ENCODE assay signal across 8 mouse cellular contexts in the genomic region with DNA sequence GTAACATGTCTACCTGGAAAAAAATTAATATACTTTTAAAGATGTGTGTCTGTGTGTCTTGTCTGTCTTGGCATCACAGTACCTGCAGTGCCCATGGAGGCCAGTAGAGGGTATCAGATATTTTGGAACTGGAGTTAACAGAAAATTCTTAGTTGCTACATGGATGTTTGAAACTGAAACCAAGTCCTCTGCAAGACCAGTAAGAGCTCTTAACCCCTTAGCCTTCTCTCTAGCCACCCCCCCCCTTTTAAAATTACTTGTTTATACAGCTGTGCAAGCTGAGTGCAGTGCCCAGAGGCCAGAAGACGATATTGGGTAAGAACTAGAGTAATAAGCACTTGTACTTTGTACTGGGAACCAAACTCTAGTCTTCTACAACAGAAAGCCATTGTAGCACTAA. TPM values are rescaled to one million over a fixed set of nuclear protein-coding genes. Genes with fewer than 3 reads are reported as not detected.
DNase-seq lines count a peak whose midpoint lies in the region; ATAC-seq lines count a peak whose summit lies in the region.

No protein-coding gene starts in this region.

- no peak overlapping the region for H3K9ac ChIP-seq in midbrain, embryonic 14.5 days (replicated peaks; ENCODE audit: low read length)
- H3K9ac ChIP-seq in midbrain, embryonic 16.5 days (ENCODE audit: low read depth, low read length): no peak overlapping the region
- no peak overlapping the region for H3K9ac ChIP-seq in embryonic facial prominence, embryonic 14.5 days (ENCODE audit: low read depth, low read length)
- H3K9ac ChIP-seq in liver, embryonic 11.5 days (ENCODE audit: low read depth, low read length): no peak overlapping the region

- H3K4me1 ChIP-seq in midbrain, embryonic 14.5 days (ENCODE audit: control insufficient read depth, insufficient read depth, low read length): peaks cover 12% of the 10 kb centered on the region
- H3K4me1 ChIP-seq in midbrain, embryonic 16.5 days (ENCODE audit: control insufficient read depth, insufficient read depth, low read length): peaks cover 12% of the 10 kb centered on the region
- peaks cover 16% of the 10 kb centered on the region for H3K4me1 ChIP-seq in embryonic facial prominence, embryonic 14.5 days (ENCODE audit: control insufficient read depth, insufficient read depth, low read length)
- H3K4me1 ChIP-seq in liver, embryonic 11.5 days (replicated peaks; ENCODE audit: control insufficient read depth, insufficient read depth, low read length): peaks cover 2% of the 10 kb centered on the region; the same call in 1 of the 2 replicates

- H3K9me3 ChIP-seq in midbrain, embryonic 14.5 days (ENCODE audit: control insufficient read depth, low read length): no peaks in the 10 kb centered on the region
- no peaks in the 10 kb centered on the region for H3K9me3 ChIP-seq in midbrain, embryonic 16.5 days (replicated peaks; ENCODE audit: control insufficient read depth, low read length, poor library complexity, severe bottlenecking)
- no peaks in the 10 kb centered on the region for H3K9me3 ChIP-seq in embryonic facial prominence, embryonic 14.5 days (ENCODE audit: control insufficient read depth, low read length)
- no peaks in the 10 kb centered on the region for H3K9me3 ChIP-seq in liver, embryonic 11.5 days (ENCODE audit: control insufficient read depth, low read length)

- peak; percentile 71 for DNase-seq in midbrain, embryonic 14.5 days
- peak; percentile 55 for DNase-seq in adrenal gland, adult 8-10 months
- peak; percentile 50 for DNase-seq in embryonic facial prominence, embryonic 14.5 days (ENCODE audit: low spot score)
- DNase-seq in induced T-regulatory cell, adult 2 months (ENCODE audit: low read depth): peak; percentile 90
- no peak for DNase-seq in liver, embryonic 11.5 days (ENCODE audit: low spot score)
- DNase-seq in thymus, postnatal 10 days (ENCODE audit: low spot score in 2 of 2): peak; percentile 50 to 68

- no peak overlapping the region for H3K4me3 ChIP-seq in midbrain, embryonic 14.5 days (replicated peaks; ENCODE audit: low read depth, low read length)
- no peak overlapping the region for H3K4me3 ChIP-seq in midbrain, embryonic 16.5 days (ENCODE audit: low read depth, low read length)
- H3K4me3 ChIP-seq in embryonic facial prominence, embryonic 14.5 days (ENCODE audit: low read depth, low read length): no peak overlapping the region
- no peak overlapping the region for H3K4me3 ChIP-seq in liver, embryonic 11.5 days (ENCODE audit: low read depth, low read length)

- no peak for ATAC-seq in midbrain, embryonic 14.5 days (ENCODE audit: low FRiP score, low TSS enrichment)
- no peak for ATAC-seq in midbrain, embryonic 16.5 days
- no peak for ATAC-seq in embryonic facial prominence, embryonic 14.5 days (ENCODE audit: low read depth)
- ATAC-seq in liver, embryonic 11.5 days (replicated peaks; ENCODE audit: low FRiP score): no peak
- peak; percentile 43 for ATAC-seq in neutrophil, adult 5-6 weeks (ENCODE audit: extremely low read depth, insufficient number of reproducible peaks, low FRiP score, poor library complexity, severe bottlenecking)

- no peak overlapping the region for H3K27ac ChIP-seq in midbrain, embryonic 14.5 days (replicated peaks; ENCODE audit: low read depth, low read length)
- H3K27ac ChIP-seq in midbrain, embryonic 16.5 days (ENCODE audit: low read length): no peak overlapping the region
- H3K27ac ChIP-seq in embryonic facial prominence, embryonic 14.5 days (replicated peaks; ENCODE audit: low read depth, low read length): no peak overlapping the region
- H3K27ac ChIP-seq in liver, embryonic 11.5 days (ENCODE audit: low read depth, low read length): no peak overlapping the region

- H3K4me2 ChIP-seq in midbrain, embryonic 14.5 days (ENCODE audit: low read length): no peak overlapping the region
- no peak overlapping the region for H3K4me2 ChIP-seq in midbrain, embryonic 16.5 days (ENCODE audit: low read length)
- H3K4me2 ChIP-seq in embryonic facial prominence, embryonic 14.5 days (ENCODE audit: low read depth, low read length): no peak overlapping the region
- peak overlapping the region; percentile 33 for H3K4me2 ChIP-seq in liver, embryonic 11.5 days

- 88% methylated on average over 1 of the region's 1 CpGs for WGBS in midbrain, embryonic 14.5 days
- WGBS in midbrain, embryonic 16.5 days: 80% methylated on average over 1 of the region's 1 CpGs
- WGBS in embryonic facial prominence, embryonic 14.5 days: 28% methylated on average over 1 of the region's 1 CpGs
- WGBS in liver, embryonic 11.5 days: 81% methylated on average over 1 of the region's 1 CpGs

- no peaks in the 10 kb centered on the region for H3K27me3 ChIP-seq in midbrain, embryonic 14.5 days (ENCODE audit: control insufficient read depth, insufficient read depth, low read length)
- no peaks in the 10 kb centered on the region for H3K27me3 ChIP-seq in midbrain, embryonic 16.5 days (ENCODE audit: control insufficient read depth, insufficient read depth, low read depth, low read length)
- H3K27me3 ChIP-seq in embryonic facial prominence, embryonic 14.5 days (replicated peaks; ENCODE audit: control insufficient read depth, insufficient read depth, low read length): no peaks in the 10 kb centered on the region
- no peaks in the 10 kb centered on the region for H3K27me3 ChIP-seq in liver, embryonic 11.5 days (replicated peaks; ENCODE audit: control insufficient read depth, insufficient read depth, low read length)

- H3K36me3 ChIP-seq in midbrain, embryonic 14.5 days (ENCODE audit: control insufficient read depth, insufficient read depth, low read length): peaks cover 36% of the 10 kb centered on the region
- H3K36me3 ChIP-seq in midbrain, embryonic 16.5 days (ENCODE audit: control insufficient read depth, insufficient read depth, low read length): peaks cover 10% of the 10 kb centered on the region
- H3K36me3 ChIP-seq in embryonic facial prominence, embryonic 14.5 days (ENCODE audit: control insufficient read depth, insufficient read depth, low read length): peaks cover 43% of the 10 kb centered on the region
- peaks cover 15% of the 10 kb centered on the region for H3K36me3 ChIP-seq in liver, embryonic 11.5 days (ENCODE audit: control insufficient read depth, insufficient read depth, low read length)

RNA-seq across cellular contexts. Expression of a gene that starts 2.2 kb away (rescaled TPM):
- polyA plus RNA-seq in midbrain, embryonic 14.5 days (2014; fragmentation: Nextera tagmentation; extraction: Ambion mirVana): 533 and 622 TPM in 2 replicates
- 426 and 439 TPM in 2 replicates for polyA plus RNA-seq in midbrain, embryonic 16.5 days (2015; fragmentation: Nextera tagmentation; extraction: Ambion mirVana)
- 100 to 1,000 TPM; 356 to 474 (median 418) TPM for total RNA-seq in adrenal gland, adult 8-10 months (2022)
- polyA plus RNA-seq in embryonic facial prominence, embryonic 14.5 days (2014; fragmentation: Nextera tagmentation; extraction: Ambion mirVana): 864 and 873 TPM in 2 replicates
- 1,069 and 1,113 TPM in 2 replicates for polyA plus RNA-seq in liver, embryonic 11.5 days (2014; fragmentation: Nextera tagmentation; extraction: Ambion mirVana)
- total RNA-seq in neutrophil, adult 5-6 weeks (2017): 1,522 and 1,553 TPM in 2 replicates

RNA-seq across cellular contexts. Expression of a gene that starts 28.1 kb away (rescaled TPM):
- 7.0 and 8.6 TPM in 2 replicates for polyA plus RNA-seq in midbrain, embryonic 14.5 days (2014; fragmentation: Nextera tagmentation; extraction: Ambion mirVana)
- 10.1 and 12.8 TPM in 2 replicates for polyA plus RNA-seq in midbrain, embryonic 16.5 days (2015; fragmentation: Nextera tagmentation; extraction: Ambion mirVana)
- total RNA-seq in adrenal gland, adult 8-10 months (2022): 10 to 100 TPM; 13.4 to 34.3 (median 26.8) TPM
- 8.2 and 9.2 TPM in 2 replicates for polyA plus RNA-seq in embryonic facial prominence, embryonic 14.5 days (2014; fragmentation: Nextera tagmentation; extraction: Ambion mirVana)
- polyA plus RNA-seq in liver, embryonic 11.5 days (2014; fragmentation: Nextera tagmentation; extraction: Ambion mirVana): 4.9 and 7.9 TPM in 2 replicates
- total RNA-seq in neutrophil, adult 5-6 weeks (2017): 2.3 and 5.4 TPM in 2 replicates
